Mouse (Mus musculus) testis, adult 2 months (tissue): ENCODE data around the gene Pdia2.
A peak's percentile ranks its signal among the peaks of the same experiment; 100 is the strongest.

Experiments used
- CTCF ChIP-seq: fragments of 200-500 bp; IDR thresholded peaks from 2 replicates; pipeline ENCODE4 v1.5.1; 2012; ENCODE audit warnings: low read depth, mild to moderate bottlenecking, inconsistent platforms, low read length, moderate library complexity; ENCODE audit not compliant: control insufficient read depth, insufficient read depth, insufficient replicate concordance
- POLR2A ChIP-seq: fragments of 200-500 bp; IDR thresholded peaks from 2 replicates; pipeline ENCODE4 v1.6.1; 2012; ENCODE audit warnings: low read depth, mild to moderate bottlenecking, inconsistent platforms, low read length, moderate library complexity; ENCODE audit not compliant: control insufficient read depth

- TF ChIP-seq CTCF: peak; percentile 16; the same call in 1 of the 2 replicates
- no peak; the same call in 1 of the 2 replicates for TF ChIP-seq POLR2A
Measured at GRCm38 (mm10) chr17:26243471-26244100, 44.7 kb upstream of the Pdia2 start.
